Mouse (Mus musculus) CH12.LX (cell line): ENCODE measurements at regions not wholly inside any gene's neighbourhood (a gene's known extent, or its start where the extent isn't known, plus 50 kb on each side); places are given as distances from the start of the nearest gene placed in this dataset.

ENCODE experiments used
- CTCF ChIP-seq, 2 experiments: IDR thresholded peaks in 1 of 2; conservative IDR thresholded peaks in 1 of 2; 2 replicates each; pipeline ENCODE4 v1.5.1; 2011 to 2012; ENCODE audit warnings: low read depth in 2 of 2, low read length in 2 of 2, improper control_type of control experiment in 1 of 2, inconsistent platforms in 1 of 2, mild to moderate bottlenecking in 1 of 2, moderate library complexity in 1 of 2
- EP300 ChIP-seq: IDR thresholded peaks from 2 replicates; pipeline ENCODE4 v1.6.1; 2011; ENCODE audit warnings: low read length, improper control_type of control experiment
- MAFK ChIP-seq: IDR thresholded peaks from 2 replicates; pipeline ENCODE4 v1.6.1; 2011; ENCODE audit warnings: low read length, improper control_type of control experiment; ENCODE audit not compliant: insufficient replicate concordance
- SMC3 ChIP-seq: IDR thresholded peaks from 2 replicates; pipeline ENCODE4 v1.6.1; 2011; ENCODE audit warnings: low read depth, low read length, improper control_type of control experiment
- TBP ChIP-seq: conservative IDR thresholded peaks from 2 replicates; pipeline ENCODE4 v1.6.1; 2011; ENCODE audit warnings: low read depth, low read length, improper control_type of control experiment
- ZC3H11A ChIP-seq: IDR thresholded peaks from 2 replicates; pipeline ENCODE4 v1.6.1; 2012; ENCODE audit warnings: low read depth, mild to moderate bottlenecking, inconsistent platforms, low read length, improper control_type of control experiment

- TF ChIP-seq EP300 (no peak), TBP (no peak), CTCF (conservative IDR thresholded peaks at IDR 0.05 in 1 of 2, IDR thresholded peaks at IDR 0.05 in 1 of 2; ENCODE audit: low read depth in 2 of 2, low read length in 2 of 2) (no peak), SMC3 (no peak), MAFK (no peak), ZC3H11A (no peak)
Measured at GRCm38 (mm10) chr9:27569054-27569387, 172.4 kb downstream of the Spata19 start.
